Mouse (Mus musculus) left cerebral cortex, postnatal 14 days (tissue): ENCODE measurements at regions not wholly inside any gene's neighbourhood (a gene's known extent, or its start where the extent isn't known, plus 50 kb on each side); places are given as distances from the start of the nearest gene placed in this dataset.
"Not testable (repeated sequence)": the region's sequence is repeated elsewhere in the genome, so short reads cannot be mapped to it uniquely, and the experiment has no call there.

Experiments
- DNase-seq, 2 experiments: peaks; one replicate each; pipeline ENCODE4 v3.0.0; 2021 to 2022; ENCODE audit warnings: low spot score in 2 of 2, mixed read lengths in 1 of 2
- intact Hi-C: fragments of 180-260 bp; cut with DNase I; formaldehyde crosslinking; loops from one replicate; pipeline ENCODE4 v1.15.1; 2025

DNA sequence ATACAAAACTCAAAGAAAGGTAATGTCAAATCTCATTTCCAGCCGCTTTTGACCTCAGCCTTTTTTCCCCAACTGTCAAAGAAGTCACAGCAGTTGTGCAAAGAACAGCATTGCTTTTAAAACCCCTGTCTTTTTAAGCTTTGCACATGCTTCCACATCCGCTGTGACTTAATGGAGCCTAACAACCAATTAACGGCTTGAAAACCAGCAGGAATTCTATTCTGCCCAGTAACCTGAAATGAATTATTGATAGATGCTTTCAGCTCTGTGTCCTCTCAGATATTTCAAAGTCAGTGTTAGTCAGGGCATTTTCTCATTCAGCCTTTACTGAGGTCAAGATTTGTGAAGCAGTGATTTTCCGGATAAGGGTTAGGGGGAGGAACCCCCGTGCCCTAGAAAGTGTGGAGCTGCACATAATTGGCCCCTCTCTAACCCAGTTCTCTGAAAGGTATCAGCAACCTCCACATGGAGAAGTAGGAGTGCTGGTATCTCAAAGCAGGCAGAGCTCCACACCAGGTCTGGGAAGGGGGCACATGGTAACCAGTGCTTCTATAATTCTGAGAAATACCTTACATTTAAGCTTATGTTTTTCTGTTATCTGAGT, 254.8 kb upstream of the Tmc3 start:
- intact Hi-C loops, result no loop called here
- no peak for DNase-seq

GRCm38 (mm10) chr7:83347103-83347754, 237.5 kb upstream of the Tmc3 start:
- intact Hi-C loops, result no loop called here
- no peak for DNase-seq

- DNase-seq, result no peak
- intact Hi-C loops, result no loop called here
Observed at GRCm38 (mm10) chr7:83369191-83369590, 215.5 kb upstream of the Tmc3 start.

DNA sequence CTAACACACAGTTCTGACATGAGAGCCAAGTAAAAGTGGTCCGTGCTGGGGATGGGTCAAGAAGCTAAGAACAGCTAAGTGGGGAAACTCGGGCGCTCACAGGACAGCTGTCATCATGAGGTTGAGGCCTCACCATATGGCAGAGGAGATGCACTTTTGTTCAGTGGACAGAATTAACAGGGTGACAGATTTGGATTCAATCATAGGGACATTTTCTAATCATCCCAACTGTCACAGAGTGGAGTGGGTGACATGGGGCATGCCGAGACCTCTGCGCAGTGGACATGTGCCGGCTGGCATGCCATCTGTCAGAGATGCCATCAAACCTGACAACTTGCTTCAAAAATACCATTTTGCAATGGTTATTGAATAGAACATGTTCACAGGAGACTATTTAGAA, 215.1 kb upstream of the Tmc3 start:
- intact Hi-C loops, result no loop called here
- DNase-seq, result no peak

- intact Hi-C loops, result no loop called here
- no peak for DNase-seq
Observed at GRCm38 (mm10) chr7:83376826-83377225, 207.9 kb upstream of the Tmc3 start.

DNA sequence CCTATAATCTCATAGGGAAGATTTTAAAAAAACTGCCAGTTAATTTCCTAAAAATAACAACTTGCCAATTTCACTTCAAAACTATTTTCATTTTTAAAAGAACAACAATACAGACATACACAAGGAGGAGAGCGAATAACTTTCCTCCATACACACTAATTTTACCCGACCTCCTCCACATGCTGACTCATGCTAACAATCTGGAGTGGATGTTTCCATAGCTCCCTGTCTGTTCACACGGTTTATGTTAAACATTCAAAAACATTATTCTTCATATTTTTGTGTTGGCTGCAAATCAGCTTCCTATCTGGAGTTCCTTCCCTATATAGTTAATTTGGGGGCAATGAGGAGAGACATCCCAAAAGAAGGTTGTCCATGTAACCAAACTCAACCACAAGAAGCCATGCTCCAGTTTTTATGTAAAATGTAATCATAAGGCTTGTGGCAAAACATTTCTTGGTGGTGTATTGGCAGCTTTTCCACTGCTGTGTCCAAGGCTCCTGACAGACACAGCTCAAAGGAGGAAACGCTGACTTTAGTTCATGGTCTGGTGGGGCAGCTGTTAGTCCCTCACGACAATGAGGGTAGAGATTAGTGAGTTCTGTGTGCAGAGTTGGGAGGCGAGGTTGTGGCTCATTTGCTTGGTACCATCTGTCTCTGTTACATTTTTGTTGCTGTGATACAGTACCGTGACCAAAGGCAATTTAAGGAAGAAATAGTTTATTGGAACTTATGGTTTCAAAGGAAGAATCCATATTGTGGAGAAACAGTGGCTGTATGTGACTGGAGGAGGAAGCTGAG, 203.1 kb upstream of the Tmc3 start:
- DNase-seq, result peak; percentile 56 to 58
- intact Hi-C loops, result loop anchor here (10.0 kb wide), 1 partner anchor 143 kb away; no protein-coding TSS in a partner anchor

- DNase-seq, result peak; percentile 59 to 75
Observed at GRCm38 (mm10) chr7:83382803-83383363, 201.8 kb upstream of the Tmc3 start.

GRCm38 (mm10) chr7:83391388-83391787, 193.3 kb upstream of the Tmc3 start:
- no peak for DNase-seq
- intact Hi-C loops, result no loop called here

More at GRCm38 (mm10) chr7:83382803-83383363, 201.8 kb upstream of the Tmc3 start:
- intact Hi-C loops, result loop anchor here (10.0 kb wide), 1 partner anchor 142 kb away; no protein-coding TSS in a partner anchor

DNA sequence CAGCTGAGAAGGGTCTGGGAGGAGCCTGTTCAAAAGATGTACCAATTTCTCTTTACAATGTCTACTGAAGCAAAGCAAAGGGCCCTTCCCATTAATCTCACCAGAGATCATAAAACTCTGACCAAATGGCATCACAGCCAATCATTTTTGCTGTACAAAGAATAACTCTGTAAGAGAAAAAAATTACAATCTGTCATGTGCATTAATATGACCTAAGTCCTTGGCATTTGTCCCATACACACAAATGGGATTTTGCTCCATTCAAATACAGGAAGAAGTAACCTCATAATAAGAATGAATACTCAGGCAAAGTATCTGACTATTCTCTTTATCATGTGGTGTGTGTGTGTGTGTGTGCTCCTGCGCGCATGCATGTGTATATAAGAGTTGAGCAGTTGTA, 192.5 kb upstream of the Tmc3 start:
- DNase-seq, result no peak
- intact Hi-C loops, result no loop called here

DNA sequence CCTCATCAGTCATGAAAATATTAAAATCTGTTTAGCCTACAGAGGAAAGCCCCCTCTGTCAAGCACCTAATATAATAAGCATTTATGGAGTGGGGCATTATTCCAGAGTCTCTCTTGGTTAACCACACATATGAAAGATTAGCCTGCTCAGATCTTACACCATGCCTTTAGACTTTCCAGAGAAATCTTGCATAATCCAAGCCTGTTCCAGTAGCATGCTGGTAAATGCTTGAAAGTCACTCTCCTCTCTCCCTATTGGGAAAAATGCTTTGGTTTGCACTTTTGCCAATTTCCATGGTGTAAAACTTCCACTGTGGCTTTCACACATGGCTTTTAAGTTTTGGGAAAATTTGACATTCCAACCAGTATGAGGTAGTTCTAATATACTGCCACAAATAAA, 192.1 kb upstream of the Tmc3 start:
- no peak for DNase-seq
- intact Hi-C loops, result no loop called here

DNA sequence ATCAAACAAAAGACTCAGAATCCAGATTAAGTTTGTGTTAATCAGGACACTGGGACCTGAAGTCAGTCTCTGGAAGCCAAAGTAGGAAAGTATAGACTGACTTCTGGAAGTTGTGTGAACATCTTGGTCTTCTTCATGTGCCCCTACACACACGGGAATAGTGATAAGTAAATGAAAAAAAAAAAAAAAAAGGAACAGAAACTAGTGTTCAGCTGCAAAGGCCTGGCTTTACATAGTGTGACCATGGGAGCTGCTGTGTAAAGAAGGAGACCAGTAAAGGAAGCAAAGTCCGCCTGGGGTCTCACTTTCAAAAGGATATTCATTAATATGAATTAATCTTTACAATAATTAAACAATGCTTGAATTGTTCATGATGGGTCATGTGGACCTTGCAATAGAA, 190.6 kb upstream of the Tmc3 start:
- intact Hi-C loops, result no loop called here
- no peak for DNase-seq

DNA sequence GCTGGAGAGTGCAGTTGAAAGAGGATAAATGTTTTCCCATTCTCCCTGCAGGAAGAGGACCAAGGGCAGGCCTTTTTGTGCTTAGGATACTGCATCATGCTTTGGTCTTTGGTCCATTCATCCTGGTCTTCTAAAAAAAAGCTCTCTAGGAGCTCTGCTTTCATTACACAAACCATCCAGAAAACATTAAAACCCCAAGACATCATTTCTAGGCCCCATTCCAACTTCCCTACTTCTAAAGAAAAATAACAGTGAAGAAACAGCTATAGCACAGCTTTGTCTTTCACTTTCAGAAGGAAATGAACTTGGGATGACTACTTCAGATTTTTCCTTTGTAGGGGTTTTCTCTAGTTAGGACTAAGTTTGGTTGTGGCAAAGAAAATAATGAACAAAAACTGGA, 185.1 kb upstream of the Tmc3 start:
- no peak for DNase-seq
- intact Hi-C loops, result no loop called here

DNA sequence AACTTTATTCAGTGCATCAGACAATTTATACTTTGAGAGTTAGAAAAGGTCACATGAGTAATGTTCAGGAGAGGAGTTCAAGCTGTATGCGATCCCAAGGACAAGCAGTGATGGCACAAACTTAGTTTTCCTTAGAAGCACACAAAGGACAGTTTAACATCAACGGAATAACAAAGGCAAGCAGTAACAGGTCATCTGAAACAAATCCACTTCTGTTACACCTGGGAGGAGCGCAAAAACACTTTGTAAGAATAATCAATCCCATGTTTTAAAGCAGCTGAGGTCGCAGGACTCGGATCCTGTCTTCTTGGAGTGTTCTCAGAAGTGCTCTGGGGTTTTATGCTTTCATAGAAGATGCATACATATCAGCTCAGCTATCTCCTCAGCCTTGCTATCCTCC, 183.7 kb upstream of the Tmc3 start:
- intact Hi-C loops, result no loop called here

DNA sequence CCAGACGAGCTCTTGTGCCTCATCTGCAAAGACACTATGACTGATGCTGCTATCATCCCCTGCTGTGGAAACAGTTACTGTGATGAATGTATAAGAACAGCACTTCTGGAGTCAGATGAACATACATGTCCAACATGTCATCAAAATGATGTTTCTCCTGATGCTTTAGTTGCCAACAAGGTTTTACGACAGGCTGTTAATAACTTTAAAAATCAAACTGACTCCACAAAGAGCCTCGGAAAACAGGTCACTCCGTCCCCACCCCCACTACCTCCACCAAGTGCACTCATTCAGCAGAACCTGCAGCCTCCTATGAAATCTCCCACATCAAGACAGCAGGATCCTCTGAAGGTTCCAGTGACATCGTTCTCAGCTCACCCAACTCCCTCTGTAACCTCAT, 172.0 kb upstream of the Tmc3 start:
- intact Hi-C loops, result not testable (repeated sequence)
- DNase-seq, result peak in 1 of 2 experiments; percentile 2

More for the DNA sequence above, 183.7 kb upstream of the Tmc3 start:
- DNase-seq, result no peak

GRCm38 (mm10) chr7:83429929-83430556, 154.7 kb upstream of the Tmc3 start:
- intact Hi-C loops, result no loop called here
- DNase-seq, result no peak

GRCm38 (mm10) chr7:83431094-83431493, 153.6 kb upstream of the Tmc3 start:
- intact Hi-C loops, result no loop called here
- DNase-seq, result no peak

DNA sequence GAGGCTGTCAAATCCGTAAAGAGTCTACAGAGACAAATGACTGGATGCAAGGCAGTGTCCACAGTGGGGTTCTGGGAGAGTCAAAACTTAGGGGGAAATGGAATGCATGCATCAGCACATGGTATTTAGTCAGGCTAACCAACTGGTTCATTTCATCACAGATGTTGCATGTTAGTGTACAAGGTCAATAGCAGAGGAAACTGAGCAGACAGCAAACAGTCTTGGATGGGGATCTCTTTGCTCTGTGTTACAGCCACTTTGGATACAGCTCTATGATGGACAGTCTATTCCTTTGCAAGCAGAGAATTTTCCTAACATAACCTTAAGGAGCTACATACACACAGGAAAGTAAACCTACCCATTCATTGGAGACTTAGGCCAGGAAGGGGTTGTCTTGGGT, 151.9 kb upstream of the Tmc3 start:
- intact Hi-C loops, result no loop called here
- no peak for DNase-seq

DNA sequence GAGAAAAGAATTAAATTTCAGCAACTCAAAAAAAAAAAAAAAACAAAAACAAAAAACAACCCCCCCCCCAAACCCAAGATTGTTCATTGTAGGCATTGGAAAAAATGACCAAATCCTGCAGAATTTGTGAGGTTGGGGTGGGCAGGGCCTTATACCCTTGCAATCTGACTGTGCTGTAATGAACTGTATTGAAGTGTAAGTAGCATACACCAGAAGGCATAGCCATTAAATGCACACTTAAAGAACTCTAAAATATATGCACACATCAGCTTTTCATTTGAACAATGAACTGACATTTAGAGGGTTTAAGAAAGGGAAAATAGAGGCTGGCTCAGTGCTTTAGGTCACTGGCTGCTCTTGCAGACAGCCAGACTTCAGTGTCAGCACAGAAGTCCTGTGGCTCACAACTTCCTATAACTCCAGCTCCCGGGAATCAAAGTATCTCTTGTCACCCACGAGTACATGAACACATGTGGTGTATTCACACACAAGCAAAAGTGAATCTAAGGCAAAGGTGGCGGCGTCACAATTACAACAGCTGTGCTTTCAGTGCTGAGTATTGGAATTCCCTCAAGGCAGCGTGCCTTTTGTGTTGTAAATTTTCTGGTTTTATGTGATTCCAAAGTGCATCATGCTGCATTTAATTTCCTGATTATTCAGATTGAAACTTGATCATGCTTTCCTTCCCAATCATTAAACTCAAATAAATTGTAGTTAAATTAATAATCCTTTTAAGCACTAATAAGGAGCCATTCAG, 150.6 kb upstream of the Tmc3 start:
- DNase-seq, result no peak
- intact Hi-C loops, result no loop called here
